Mouse (Mus musculus): ENCODE measurements at regions not wholly inside any gene's neighbourhood (a gene's known extent, or its start where the extent isn't known, plus 50 kb on each side); places are given as distances from the start of the nearest gene placed in this dataset.

GRCm38 (mm10) chr4:95200130-95200529, 148.1 kb upstream of the Jun start:
- Histone ChIP-seq H3K36me3 (ENCODE audit: control insufficient read depth, insufficient read depth) (no peaks in the 10 kb centered on the region), H3K27me3 (ENCODE audit: control insufficient read depth, insufficient read depth, insufficient read length) (no peaks in the 10 kb centered on the region), H3K79me2 (ENCODE audit: control insufficient read depth, insufficient read depth) (no peaks in the 10 kb centered on the region), H3ac (ENCODE audit: control insufficient read depth, insufficient read length, low read depth) (no peak overlapping the region), H3K79me3 (ENCODE audit: low read depth) (no peaks in the 10 kb centered on the region), H3K4me3 (ENCODE audit: insufficient read depth, poor library complexity, severe bottlenecking) (no peak overlapping the region)
- no peak for TF ChIP-seq USF1 (IDR thresholded peaks at IDR 0.05; ENCODE audit: low read depth)
- TF ChIP-seq MYOG (IDR thresholded peaks at IDR 0.05; ENCODE audit: control insufficient read depth, extremely low read depth, insufficient read length), result no peak
- no peak for TF ChIP-seq MAX (IDR thresholded peaks at IDR 0.05)

GRCm38 (mm10) chr4:95202478-95202877, 150.5 kb upstream of the Jun start:
- no peaks in the 10 kb centered on the region for H3K79me2 ChIP-seq (ENCODE audit: control insufficient read depth, insufficient read depth)
- TF ChIP-seq FOSL1 (IDR thresholded peaks at IDR 0.05; ENCODE audit: insufficient read depth, low read length, poor library complexity, severe bottlenecking) (no peak), CTCF (IDR thresholded peaks at IDR 0.05; ENCODE audit: control insufficient read depth, insufficient read depth, insufficient read length) (no peak), USF1 (IDR thresholded peaks at IDR 0.05; ENCODE audit: low read depth) (no peak), CEBPB (IDR thresholded peaks at IDR 0.05; ENCODE audit: low read depth) (no peak), MAX (IDR thresholded peaks at IDR 0.05) (no peak), MYOD1 (IDR thresholded peaks at IDR 0.05; ENCODE audit: control insufficient read depth, insufficient read length, low read depth) (no peak), MYOG (IDR thresholded peaks at IDR 0.05; ENCODE audit: control insufficient read depth, extremely low read depth, insufficient read length) (no peak)
- H3K27me3 ChIP-seq (ENCODE audit: control insufficient read depth, insufficient read depth, insufficient read length), result no peaks in the 10 kb centered on the region
- H3K79me3 ChIP-seq (ENCODE audit: low read depth), result no peaks in the 10 kb centered on the region
- no peaks in the 10 kb centered on the region for H3K36me3 ChIP-seq (ENCODE audit: control insufficient read depth, insufficient read depth)
- H3ac ChIP-seq (ENCODE audit: control insufficient read depth, insufficient read length, low read depth), result no peak overlapping the region
- H3K4me3 ChIP-seq (ENCODE audit: insufficient read depth, poor library complexity, severe bottlenecking), result no peak overlapping the region

- no peak overlapping the region for H3K4me3 ChIP-seq (ENCODE audit: insufficient read depth, poor library complexity, severe bottlenecking)
- no peaks in the 10 kb centered on the region for H3K36me3 ChIP-seq (ENCODE audit: control insufficient read depth, insufficient read depth)
- no peaks in the 10 kb centered on the region for H3K79me2 ChIP-seq (ENCODE audit: control insufficient read depth, insufficient read depth)
- H3ac ChIP-seq (ENCODE audit: control insufficient read depth, insufficient read length, low read depth), result no peak overlapping the region
- no peaks in the 10 kb centered on the region for H3K79me3 ChIP-seq (ENCODE audit: low read depth)
- TF ChIP-seq MYOD1 (IDR thresholded peaks at IDR 0.05; ENCODE audit: control insufficient read depth, insufficient read length, low read depth) (no peak), CEBPB (IDR thresholded peaks at IDR 0.05; ENCODE audit: low read depth) (no peak), USF1 (IDR thresholded peaks at IDR 0.05; ENCODE audit: low read depth) (peak; percentile 1), CTCF (IDR thresholded peaks at IDR 0.05; ENCODE audit: control insufficient read depth, insufficient read depth, insufficient read length) (no peak), FOSL1 (IDR thresholded peaks at IDR 0.05; ENCODE audit: insufficient read depth, low read length, poor library complexity, severe bottlenecking) (no peak), MYOG (IDR thresholded peaks at IDR 0.05; ENCODE audit: control insufficient read depth, extremely low read depth, insufficient read length) (no peak), MAX (IDR thresholded peaks at IDR 0.05) (no peak)
- no peaks in the 10 kb centered on the region for H3K27me3 ChIP-seq (ENCODE audit: control insufficient read depth, insufficient read depth, insufficient read length)
These were observed 151.6 kb upstream of the Jun start for GRCm38 (mm10) chr4:95203577-95203976.

- no peak overlapping the region for H3ac ChIP-seq (ENCODE audit: control insufficient read depth, insufficient read length, low read depth)
- H3K79me2 ChIP-seq (ENCODE audit: control insufficient read depth, insufficient read depth), result no peaks in the 10 kb centered on the region
- H3K36me3 ChIP-seq (ENCODE audit: control insufficient read depth, insufficient read depth), result no peaks in the 10 kb centered on the region
- H3K79me3 ChIP-seq (ENCODE audit: low read depth), result no peaks in the 10 kb centered on the region
- TF ChIP-seq CTCF (IDR thresholded peaks at IDR 0.05; ENCODE audit: control insufficient read depth, insufficient read depth, insufficient read length) (no peak), USF1 (IDR thresholded peaks at IDR 0.05; ENCODE audit: low read depth) (no peak), FOSL1 (IDR thresholded peaks at IDR 0.05; ENCODE audit: insufficient read depth, low read length, poor library complexity, severe bottlenecking) (no peak), MAX (IDR thresholded peaks at IDR 0.05) (no peak), CEBPB (IDR thresholded peaks at IDR 0.05; ENCODE audit: low read depth) (no peak), MYOD1 (IDR thresholded peaks at IDR 0.05; ENCODE audit: control insufficient read depth, insufficient read length, low read depth) (no peak), MYOG (IDR thresholded peaks at IDR 0.05; ENCODE audit: control insufficient read depth, extremely low read depth, insufficient read length) (no peak)
- H3K4me3 ChIP-seq (ENCODE audit: insufficient read depth, poor library complexity, severe bottlenecking), result no peak overlapping the region
- no peaks in the 10 kb centered on the region for H3K27me3 ChIP-seq (ENCODE audit: control insufficient read depth, insufficient read depth, insufficient read length)
These were observed 153.3 kb upstream of the Jun start for GRCm38 (mm10) chr4:95205372-95205771.

GRCm38 (mm10) chr4:95207783-95208182, 155.8 kb upstream of the Jun start:
- Histone ChIP-seq H3K36me3 (ENCODE audit: control insufficient read depth, insufficient read depth) (no peaks in the 10 kb centered on the region), H3K79me3 (ENCODE audit: low read depth) (no peaks in the 10 kb centered on the region), H3K27me3 (ENCODE audit: control insufficient read depth, insufficient read depth, insufficient read length) (no peaks in the 10 kb centered on the region), H3ac (ENCODE audit: control insufficient read depth, insufficient read length, low read depth) (no peak overlapping the region), H3K4me3 (ENCODE audit: insufficient read depth, poor library complexity, severe bottlenecking) (no peak overlapping the region), H3K79me2 (ENCODE audit: control insufficient read depth, insufficient read depth) (no peaks in the 10 kb centered on the region)
- no peak for TF ChIP-seq FOSL1 (IDR thresholded peaks at IDR 0.05; ENCODE audit: insufficient read depth, low read length, poor library complexity, severe bottlenecking)
- no peak for TF ChIP-seq CTCF (IDR thresholded peaks at IDR 0.05; ENCODE audit: control insufficient read depth, insufficient read depth, insufficient read length)
- TF ChIP-seq MYOD1 (IDR thresholded peaks at IDR 0.05; ENCODE audit: control insufficient read depth, insufficient read length, low read depth), result no peak
- no peak for TF ChIP-seq MAX (IDR thresholded peaks at IDR 0.05)
- no peak for TF ChIP-seq CEBPB (IDR thresholded peaks at IDR 0.05; ENCODE audit: low read depth)
- TF ChIP-seq MYOG (IDR thresholded peaks at IDR 0.05; ENCODE audit: control insufficient read depth, extremely low read depth, insufficient read length), result no peak
- no peak for TF ChIP-seq USF1 (IDR thresholded peaks at IDR 0.05; ENCODE audit: low read depth)

GRCm38 (mm10) chr4:95208827-95209226, 156.8 kb upstream of the Jun start:
- H3ac ChIP-seq (ENCODE audit: control insufficient read depth, insufficient read length, low read depth), result no peak overlapping the region
- H3K4me3 ChIP-seq (ENCODE audit: insufficient read depth, poor library complexity, severe bottlenecking), result no peak overlapping the region
- H3K27me3 ChIP-seq (ENCODE audit: control insufficient read depth, insufficient read depth, insufficient read length), result no peaks in the 10 kb centered on the region
- no peaks in the 10 kb centered on the region for H3K79me2 ChIP-seq (ENCODE audit: control insufficient read depth, insufficient read depth)
- no peaks in the 10 kb centered on the region for H3K36me3 ChIP-seq (ENCODE audit: control insufficient read depth, insufficient read depth)
- no peaks in the 10 kb centered on the region for H3K79me3 ChIP-seq (ENCODE audit: low read depth)
- TF ChIP-seq CTCF (IDR thresholded peaks at IDR 0.05; ENCODE audit: control insufficient read depth, insufficient read depth, insufficient read length), result no peak
- TF ChIP-seq CEBPB (IDR thresholded peaks at IDR 0.05; ENCODE audit: low read depth), result no peak
- no peak for TF ChIP-seq MAX (IDR thresholded peaks at IDR 0.05)
- TF ChIP-seq MYOD1 (IDR thresholded peaks at IDR 0.05; ENCODE audit: control insufficient read depth, insufficient read length, low read depth), result no peak
- TF ChIP-seq FOSL1 (IDR thresholded peaks at IDR 0.05; ENCODE audit: insufficient read depth, low read length, poor library complexity, severe bottlenecking), result no peak
- TF ChIP-seq USF1 (IDR thresholded peaks at IDR 0.05; ENCODE audit: low read depth), result no peak
- no peak for TF ChIP-seq MYOG (IDR thresholded peaks at IDR 0.05; ENCODE audit: control insufficient read depth, extremely low read depth, insufficient read length)
